Mouse (Mus musculus) midbrain, postnatal 0 days (tissue): ENCODE results near the gene Itpr2. TPM values are rescaled to one million over a fixed set of nuclear protein-coding genes. Genes with fewer than 3 reads are reported as not detected.

Experiments
- ATAC-seq: fragments of 200-750 bp; cut with Nextera tagmentation; 2 replicates; pipeline ENCODE4 v1.8.0; 2017; ENCODE audit warnings: moderate number of reproducible peaks, mild to moderate bottlenecking, moderate TSS enrichment, moderate library complexity; ENCODE audit not compliant: low FRiP score
- DNase-seq: peaks from one replicate; pipeline ENCODE4 v3.0.0-alpha.2; 2015; ENCODE audit warnings: low spot score
- H3K27ac ChIP-seq: fragments of 300-500 bp; sonication (generic); 2 replicates; pipeline ENCODE4 v1.5.1; 2014; ENCODE audit warnings: low read depth, mild to moderate bottlenecking, low read length, mixed read lengths
- H3K27me3 ChIP-seq: fragments of 300-500 bp; sonication (generic); 2 replicates; pipeline ENCODE4 v1.6.1; 2014; ENCODE audit warnings: low read length, control low read depth, mixed read lengths; ENCODE audit not compliant: insufficient read depth
- H3K36me3 ChIP-seq: fragments of 300-500 bp; sonication (generic); 2 replicates; pipeline ENCODE4 v1.6.1; 2014; ENCODE audit warnings: low read length, control low read depth, mixed read lengths; ENCODE audit not compliant: insufficient read depth
- H3K4me1 ChIP-seq: fragments of 300-500 bp; sonication (generic); 2 replicates; pipeline ENCODE4 v1.6.1; 2014; ENCODE audit warnings: mild to moderate bottlenecking, control low read depth, antibody characterized with exemption, low read length, mixed read lengths; ENCODE audit not compliant: insufficient read depth
- H3K4me2 ChIP-seq: fragments of 300-500 bp; sonication (generic); 2 replicates; pipeline ENCODE4 v1.6.1; 2014; ENCODE audit warnings: low read depth, mild to moderate bottlenecking, low read length, mixed read lengths; ENCODE audit not compliant: poor library complexity, severe bottlenecking
- H3K4me3 ChIP-seq: fragments of 300-500 bp; sonication (generic); 2 replicates; pipeline ENCODE4 v1.5.1; 2014; ENCODE audit warnings: low read depth, mild to moderate bottlenecking, low read length, moderate library complexity
- H3K9ac ChIP-seq: fragments of 300-500 bp; sonication (generic); replicated peaks from 2 replicates; pipeline ENCODE4 v1.6.1; 2014; ENCODE audit warnings: mild to moderate bottlenecking, low read length, moderate library complexity, mixed read lengths; ENCODE audit not compliant: poor library complexity, severe bottlenecking
- H3K9me3 ChIP-seq: fragments of 300-500 bp; sonication (generic); 2 replicates; pipeline ENCODE4 v1.6.1; 2016; ENCODE audit warnings: low read length, control low read depth
- CTCF ChIP-seq: IDR thresholded peaks from 2 replicates; pipeline ENCODE4 v1.5.1; 2016; ENCODE audit warnings: antibody characterized with exemption, mild to moderate bottlenecking
- WGBS: fragments of 180-500 bp; shearing (Covaris S2); extraction: QIAGEN DNeasy Blood & Tissue Kit; methylation state at CpG from one replicate; pipeline ENCODE4 v1.1.7; 2014; 5-methylcytosine and 5-hydroxymethylcytosine counted together
- polyA plus RNA-seq: library from polyadenylated mRNA; unstranded; fragments of >200 nt; fragmentation: Nextera tagmentation; extraction: Ambion mirVana; gene quantifications from 2 replicates; pipeline ENCODE4 v1.2.1, GENCODE M21; 2015
- total RNA-seq: library from RNA; depleted of rRNA; stranded (reverse); fragments of >200 nt; gene quantifications from 2 replicates; pipeline ENCODE4 v1.2.3, GENCODE M21; 2014

The Itpr2 gene
- total and polyA plus RNA-seq, 2 experiments from 2014 or later, result 9.1 to 15.9 TPM

DNA sequence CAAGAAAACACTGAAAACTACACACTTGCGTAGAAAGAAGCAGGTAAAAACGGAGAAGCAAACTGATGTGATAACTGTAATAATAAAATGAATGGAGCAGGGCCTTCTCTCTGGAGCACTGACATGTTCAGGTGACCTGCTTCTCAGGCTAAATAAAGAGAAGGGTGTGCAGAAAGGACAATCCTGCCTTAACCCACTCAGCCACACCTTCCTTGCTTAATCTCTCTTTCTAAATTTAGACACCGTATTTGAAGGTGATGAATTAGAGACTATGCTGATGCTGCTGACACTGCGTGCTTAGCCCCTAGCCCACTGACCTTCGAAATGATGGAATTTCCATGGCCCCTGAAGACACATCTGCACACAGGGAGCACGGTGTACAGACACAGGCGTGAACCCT is 164.8 kb downstream of the Itpr2 start:
- no peak overlapping the region for H3K4me3 ChIP-seq
- no peaks in the 10 kb centered on the region for H3K36me3 ChIP-seq
- H3K27ac ChIP-seq, result no peak overlapping the region
- no peaks in the 10 kb centered on the region for H3K27me3 ChIP-seq
- no peaks in the 10 kb centered on the region; the same call in 1 of the 2 replicates for H3K4me1 ChIP-seq
- no peak overlapping the region for H3K4me2 ChIP-seq
- ATAC-seq (no peak), DNase-seq (no peak)
- H3K9ac ChIP-seq, result no peak overlapping the region
- no peaks in the 10 kb centered on the region for H3K9me3 ChIP-seq
- no peak for TF ChIP-seq CTCF
- 87% methylated on average over 7 of the region's 7 CpGs for WGBS

DNA sequence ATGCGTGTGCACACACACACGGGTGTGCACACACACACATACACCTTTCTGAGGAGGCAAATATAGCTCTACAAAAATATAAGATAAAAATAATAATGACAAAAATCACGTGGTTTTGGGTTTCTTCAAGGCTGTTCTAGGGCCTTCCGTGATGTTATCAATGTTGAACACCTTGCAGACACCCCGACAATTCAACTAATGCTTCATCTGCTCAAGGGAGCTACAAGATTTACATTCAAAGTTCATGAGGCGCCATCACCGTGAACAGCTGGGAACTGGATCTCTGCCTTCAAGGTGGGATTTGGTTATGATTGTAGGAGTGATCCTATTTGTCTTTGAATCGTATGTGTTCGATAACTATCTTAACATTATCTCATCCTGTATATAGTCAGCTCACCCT is 166.8 kb downstream of the Itpr2 start:
- no peak for TF ChIP-seq CTCF
- Histone ChIP-seq H3K4me1 (no peaks in the 10 kb centered on the region), H3K27me3 (no peaks in the 10 kb centered on the region), H3K4me2 (no peak overlapping the region), H3K27ac (no peak overlapping the region), H3K36me3 (no peaks in the 10 kb centered on the region), H3K9ac (no peak overlapping the region), H3K9me3 (no peaks in the 10 kb centered on the region), H3K4me3 (no peak overlapping the region)
- WGBS, result 95% methylated on average over 9 of the region's 9 CpGs
- ATAC-seq (no peak), DNase-seq (no peak)

- Histone ChIP-seq H3K27ac (no peak overlapping the region), H3K9me3 (no peaks in the 10 kb centered on the region), H3K4me1 (no peaks in the 10 kb centered on the region), H3K36me3 (no peaks in the 10 kb centered on the region), H3K4me2 (no peak overlapping the region), H3K27me3 (no peaks in the 10 kb centered on the region), H3K9ac (no peak overlapping the region), H3K4me3 (no peak overlapping the region)
- no peak for TF ChIP-seq CTCF
- DNase-seq (no peak), ATAC-seq (no peak)
- 92% methylated on average over 3 of the region's 3 CpGs for WGBS
These were observed 168.5 kb downstream of the Itpr2 start for GRCm38 (mm10) chr6:146333506-146333905.

DNA sequence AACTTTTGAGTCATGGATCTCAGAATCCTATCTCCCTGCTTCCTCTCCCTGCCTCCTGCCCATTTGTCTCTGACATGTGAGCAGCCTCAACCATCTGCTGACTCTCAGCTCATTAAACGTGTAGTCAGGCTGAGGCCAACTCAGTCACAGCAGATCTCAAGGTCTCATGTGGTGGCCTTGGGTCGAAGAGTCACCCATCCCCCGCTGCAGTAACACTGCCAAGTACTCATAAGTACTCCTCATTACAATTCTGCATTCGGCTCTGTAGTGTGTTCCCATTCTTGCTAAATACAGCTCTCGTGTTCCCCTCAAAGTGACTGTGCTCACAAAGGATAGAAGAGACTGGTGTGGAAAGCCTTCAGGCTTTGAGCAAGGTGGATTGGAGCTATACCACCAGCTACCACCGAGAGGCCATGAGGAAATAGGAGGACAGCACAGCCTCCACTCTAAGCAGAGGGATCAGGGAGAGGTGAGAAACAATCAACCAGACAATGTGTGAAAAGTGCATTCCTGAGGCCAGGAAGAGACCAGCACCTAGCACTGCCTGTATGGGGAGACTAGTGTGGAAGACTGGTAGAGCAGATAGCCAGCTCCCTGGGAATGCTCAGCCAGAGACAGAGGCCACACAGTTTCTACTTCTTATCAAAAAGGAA is 170.9 kb downstream of the Itpr2 start:
- Histone ChIP-seq H3K27me3 (no peaks in the 10 kb centered on the region), H3K9ac (no peak overlapping the region), H3K9me3 (no peaks in the 10 kb centered on the region), H3K4me3 (no peak overlapping the region), H3K4me1 (no peaks in the 10 kb centered on the region), H3K27ac (no peak overlapping the region), H3K36me3 (no peaks in the 10 kb centered on the region), H3K4me2 (no peak overlapping the region)
- 75% methylated on average over 6 of the region's 6 CpGs for WGBS
- DNase-seq, result peak; percentile 27
- TF ChIP-seq CTCF, result no peak
- no peak for ATAC-seq

GRCm38 (mm10) chr6:146329079-146329478 is 172.9 kb downstream of the Itpr2 start:
- 84% methylated on average over 3 of the region's 3 CpGs for WGBS
- Histone ChIP-seq H3K4me1 (no peaks in the 10 kb centered on the region), H3K36me3 (no peaks in the 10 kb centered on the region; the same call in 1 of the 2 replicates), H3K4me3 (no peak overlapping the region), H3K27ac (no peak overlapping the region), H3K27me3 (no peaks in the 10 kb centered on the region), H3K4me2 (no peak overlapping the region), H3K9me3 (no peaks in the 10 kb centered on the region), H3K9ac (no peak overlapping the region)
- no peak for TF ChIP-seq CTCF
- DNase-seq, result no peak
- ATAC-seq, result no peak

DNA sequence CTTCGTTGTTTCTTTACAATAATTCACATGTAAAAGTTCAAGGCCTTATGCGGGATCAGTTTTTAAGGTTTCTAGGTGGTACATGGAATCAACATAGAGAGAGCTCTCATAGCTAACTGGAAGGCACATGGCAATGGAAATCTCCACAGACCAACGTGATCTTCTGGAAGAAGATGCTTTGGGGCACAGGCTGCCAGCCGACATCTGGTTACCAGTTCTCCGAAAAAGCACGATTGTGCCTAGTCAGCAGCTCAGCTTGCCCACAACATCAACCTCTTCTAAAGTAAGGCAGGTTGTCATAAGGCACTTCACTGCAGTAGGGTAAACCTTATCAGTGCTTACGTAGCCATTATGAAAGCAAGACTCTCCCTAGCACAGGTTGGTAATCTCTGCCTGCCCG is 175.4 kb downstream of the Itpr2 start:
- no peak for TF ChIP-seq CTCF
- Histone ChIP-seq H3K9ac (no peak overlapping the region), H3K4me2 (no peak overlapping the region), H3K9me3 (no peaks in the 10 kb centered on the region), H3K4me1 (no peaks in the 10 kb centered on the region), H3K27ac (no peak overlapping the region), H3K4me3 (no peak overlapping the region), H3K36me3 (no peaks in the 10 kb centered on the region; the same call in 1 of the 2 replicates), H3K27me3 (no peaks in the 10 kb centered on the region)
- 94% methylated on average over 8 of the region's 8 CpGs for WGBS
- DNase-seq (no peak), ATAC-seq (no peak)
